Mouse (Mus musculus): ENCODE data around the gene Krt90.

GRCm38 (mm10) chr15:101558034-101558646 lies 4.6 kb downstream of the Krt90 start:
- TF ChIP-seq POLR2A (IDR thresholded peaks at IDR 0.05; ENCODE audit: extremely low read depth, insufficient read depth, low read length): no peak
- no peak for TF ChIP-seq CTCF (IDR thresholded peaks at IDR 0.05; ENCODE audit: low read depth, low read length)
